ENCODE assay signal across 29 mouse cellular contexts in genomic region chr5:142750173-142750572, GRCm38 (mm10). TPM values are rescaled to one million over a fixed set of nuclear protein-coding genes. Genes with fewer than 3 reads are reported as not detected.
A peak's percentile ranks its signal among the peaks of the same experiment; 100 is the strongest.
DNase-seq lines count a peak whose midpoint lies in the region; ATAC-seq and TF ChIP-seq lines count a peak whose summit lies in the region.
"Had no signal": no experiment of that assay in that cellular context is flagged by ENCODE, and none has a peak within 500 bp of the region (broad histone marks: within the 10 kb centered on the region; RNA-seq: fewer than 3 reads in every experiment).

No protein-coding gene starts in this region.

- no peaks in the 10 kb centered on the region for H3K9me3 ChIP-seq in hindbrain, embryonic 13.5 days
- no peaks in the 10 kb centered on the region for H3K9me3 ChIP-seq in hindbrain, embryonic 11.5 days (ENCODE audit: control insufficient read depth, low read length)
- no peaks in the 10 kb centered on the region for H3K9me3 ChIP-seq in midbrain, embryonic 13.5 days
- H3K9me3 ChIP-seq in midbrain, postnatal 0 days (ENCODE audit: low read length) = no peaks in the 10 kb centered on the region
- H3K9me3 ChIP-seq: embryonic facial prominence, embryonic 13.5 days; hindbrain, embryonic 12.5 days; limb, embryonic 12.5 days; lung, embryonic 15.5 days; megakaryocyte, embryonic 14.5 days had no signal

- DNase-seq in hindbrain, embryonic 11.5 days (ENCODE audit: low spot score) = no peak
- DNase-seq in midbrain, postnatal 0 days (ENCODE audit: low spot score) = no peak
- DNase-seq in MEL-GATA-1-ER (ENCODE audit: extremely low read depth, low read depth) = peak; percentile 44
- DNase-seq in urinary bladder, postnatal 25 days (ENCODE audit: low spot score) = no peak
- DNase-seq: adrenal gland, postnatal 10 days; B cell, adult 2 months; cerebellum, adult 11 months; cerebellum, postnatal 10 days; gastrocnemius, postnatal 14 days; heart, postnatal 14 days; kidney, adult 9 months; kidney, postnatal 10 days; layer of hippocampus, adult 9-11 months; lung, postnatal 4 days; right cerebral cortex, postnatal 25 days; thymus, postnatal 14 days had no signal

- no peak for TF ChIP-seq CTCF in midbrain, postnatal 0 days (IDR thresholded peaks at IDR 0.05)

- peaks cover 89% of the 10 kb centered on the region for H3K36me3 ChIP-seq in hindbrain, embryonic 13.5 days
- H3K36me3 ChIP-seq in hindbrain, embryonic 11.5 days (ENCODE audit: control insufficient read depth, insufficient read depth, low read length) = peaks cover 14% of the 10 kb centered on the region
- H3K36me3 ChIP-seq in midbrain, embryonic 13.5 days = peaks cover 89% of the 10 kb centered on the region
- peaks cover 52% of the 10 kb centered on the region for H3K36me3 ChIP-seq in midbrain, postnatal 0 days (ENCODE audit: insufficient read depth, low read length)

- no peak overlapping the region for H3K9ac ChIP-seq in hindbrain, embryonic 13.5 days
- no peak overlapping the region for H3K9ac ChIP-seq in hindbrain, embryonic 11.5 days (ENCODE audit: low read depth, low read length)
- H3K9ac ChIP-seq in midbrain, embryonic 13.5 days (replicated peaks) = no peak overlapping the region
- no peak overlapping the region for H3K9ac ChIP-seq in midbrain, postnatal 0 days (replicated peaks; ENCODE audit: low read length, poor library complexity, severe bottlenecking)
- H3K9ac ChIP-seq: embryonic facial prominence, embryonic 13.5 days; hindbrain, embryonic 12.5 days; limb, embryonic 12.5 days; liver, embryonic 14.5 days; lung, embryonic 15.5 days had no signal

- ATAC-seq in hindbrain, embryonic 13.5 days (ENCODE audit: low FRiP score) = no peak
- ATAC-seq in hindbrain, embryonic 11.5 days (ENCODE audit: low FRiP score) = no peak
- no peak for ATAC-seq in midbrain, embryonic 13.5 days
- no peak for ATAC-seq in midbrain, postnatal 0 days (ENCODE audit: low FRiP score)
- peak; percentile 57; the same call in 1 of the 2 replicates for ATAC-seq in megakaryocyte-erythroid progenitor cell, adult 5-6 weeks (replicated peaks; ENCODE audit: low FRiP score, low TSS enrichment, poor library complexity, severe bottlenecking)
- ATAC-seq: intestine, postnatal 0 days; Patski had no signal

- H3K4me3 ChIP-seq in hindbrain, embryonic 13.5 days = no peak overlapping the region
- no peak overlapping the region for H3K4me3 ChIP-seq in hindbrain, embryonic 11.5 days (ENCODE audit: low read depth, low read length)
- H3K4me3 ChIP-seq in midbrain, embryonic 13.5 days (replicated peaks) = no peak overlapping the region
- H3K4me3 ChIP-seq in midbrain, postnatal 0 days (ENCODE audit: low read depth, low read length) = no peak overlapping the region
- H3K4me3 ChIP-seq: embryonic facial prominence, embryonic 13.5 days; hindbrain, embryonic 12.5 days; limb, embryonic 12.5 days; lung, embryonic 15.5 days; megakaryocyte, embryonic 14.5 days had no signal

- no peak overlapping the region for H3K4me2 ChIP-seq in hindbrain, embryonic 13.5 days
- no peak overlapping the region for H3K4me2 ChIP-seq in hindbrain, embryonic 11.5 days (replicated peaks; ENCODE audit: low read depth, low read length)
- H3K4me2 ChIP-seq in midbrain, embryonic 13.5 days (replicated peaks) = no peak overlapping the region
- H3K4me2 ChIP-seq in midbrain, postnatal 0 days (ENCODE audit: low read depth, low read length, poor library complexity, severe bottlenecking) = no peak overlapping the region
- H3K4me2 ChIP-seq: embryonic facial prominence, embryonic 13.5 days; hindbrain, embryonic 12.5 days; limb, embryonic 12.5 days; lung, embryonic 15.5 days had no signal

- H3K27ac ChIP-seq in hindbrain, embryonic 13.5 days = peak overlapping the region; percentile 30; the same call in 1 of the 2 replicates
- H3K27ac ChIP-seq in hindbrain, embryonic 11.5 days (ENCODE audit: low read depth, low read length) = no peak overlapping the region
- 0 out of 2 replicates have a peak overlapping the region, but pooled peaks have one; percentile 17 for H3K27ac ChIP-seq in midbrain, embryonic 13.5 days
- no peak overlapping the region for H3K27ac ChIP-seq in midbrain, postnatal 0 days (ENCODE audit: low read depth, low read length)
- H3K27ac ChIP-seq: embryonic facial prominence, embryonic 13.5 days; hindbrain, embryonic 12.5 days; liver, embryonic 14.5 days; lung, embryonic 15.5 days had no signal

- no peaks in the 10 kb centered on the region for H3K27me3 ChIP-seq in hindbrain, embryonic 13.5 days
- H3K27me3 ChIP-seq in hindbrain, embryonic 11.5 days (ENCODE audit: control insufficient read depth, insufficient read depth, low read length) = no peaks in the 10 kb centered on the region
- H3K27me3 ChIP-seq in midbrain, embryonic 13.5 days = no peaks in the 10 kb centered on the region
- no peaks in the 10 kb centered on the region for H3K27me3 ChIP-seq in midbrain, postnatal 0 days (ENCODE audit: insufficient read depth, low read length)
- H3K27me3 ChIP-seq: embryonic facial prominence, embryonic 13.5 days; hindbrain, embryonic 12.5 days; limb, embryonic 12.5 days; lung, embryonic 15.5 days; megakaryocyte, embryonic 14.5 days; Patski had no signal

- WGBS in hindbrain, embryonic 13.5 days = 90% methylated on average over 11 of the region's 11 CpGs
- 89% methylated on average over 11 of the region's 11 CpGs for WGBS in hindbrain, embryonic 11.5 days
- WGBS in midbrain, embryonic 13.5 days = 93% methylated on average over 11 of the region's 11 CpGs
- 90% methylated on average over 11 of the region's 11 CpGs for WGBS in midbrain, postnatal 0 days

- peaks cover 9% of the 10 kb centered on the region for H3K4me1 ChIP-seq in hindbrain, embryonic 13.5 days (replicated peaks)
- no peaks in the 10 kb centered on the region for H3K4me1 ChIP-seq in hindbrain, embryonic 11.5 days (replicated peaks; ENCODE audit: control insufficient read depth, insufficient read depth, low read length)
- H3K4me1 ChIP-seq in midbrain, embryonic 13.5 days (replicated peaks) = peaks cover 9% of the 10 kb centered on the region; the same call in 1 of the 2 replicates
- no peaks in the 10 kb centered on the region for H3K4me1 ChIP-seq in midbrain, postnatal 0 days (ENCODE audit: insufficient read depth, low read length)
- H3K4me1 ChIP-seq: limb, embryonic 12.5 days; lung, embryonic 15.5 days had no signal

RNA-seq across cellular contexts. Expression of gene Slc29a4, which starts 57.9 kb away (rescaled TPM):
- 77.3 and 77.9 TPM in 2 replicates for polyA plus RNA-seq in hindbrain, embryonic 13.5 days (2015; fragmentation: Nextera tagmentation; extraction: Ambion mirVana)
- polyA plus RNA-seq in hindbrain, embryonic 11.5 days (2014; fragmentation: Nextera tagmentation; extraction: Ambion mirVana) = 24.1 and 24.7 TPM in 2 replicates
- polyA plus RNA-seq in midbrain, embryonic 13.5 days (2015; fragmentation: Nextera tagmentation; extraction: Ambion mirVana) = 61.9 and 70.6 TPM in 2 replicates
- total RNA-seq in midbrain, postnatal 0 days (2014; rRNA removed) = 59.8 and 67.1 TPM in 2 replicates
- 67.4 and 67.6 TPM in 2 replicates for polyA plus RNA-seq in midbrain, postnatal 0 days (2015; fragmentation: Nextera tagmentation; extraction: Ambion mirVana)
- total RNA-seq in megakaryocyte-erythroid progenitor cell, adult 5-6 weeks (2014; fragmentation: Nextera tagmentation) = not detected in 2 replicates
- not detected in 2 replicates for total RNA-seq in megakaryocyte-erythroid progenitor cell, adult 5-6 weeks (2017)
- total RNA-seq: common myeloid progenitor, adult 5-6 weeks; granulocyte monocyte progenitor cell, adult 5-6 weeks had no signal

Comparison
In these comparisons a context has a peak if more than half of its experiments do, and no peak if none do; other contexts are left out.
1. H3K27ac ChIP-seq: peak in hindbrain, embryonic 13.5 days (single experiment) and midbrain, embryonic 13.5 days (single experiment); none in hindbrain, embryonic 11.5 days (single experiment) and midbrain, postnatal 0 days (single experiment).